Mouse (Mus musculus) MEL (cell line): ENCODE measurements around the gene 4931428F04Rik.

Source experiments
- E2F4 ChIP-seq: IDR thresholded peaks from 2 replicates; pipeline ENCODE4 v1.6.1; 2011; ENCODE audit warnings: low read depth, low read length, improper control_type of control experiment, borderline replicate concordance
- GATA1 ChIP-seq: IDR thresholded peaks from 2 replicates; pipeline ENCODE4 v1.6.1; 2011; ENCODE audit warnings: low read depth, low read length, improper control_type of control experiment
- HCFC1 ChIP-seq: IDR thresholded peaks from 2 replicates; pipeline ENCODE4 v1.6.1; 2012; ENCODE audit warnings: low read depth, mild to moderate bottlenecking, inconsistent platforms, low read length, improper control_type of control experiment, moderate library complexity
- NELFE ChIP-seq: IDR thresholded peaks from 2 replicates; pipeline ENCODE4 v1.6.1; 2011; ENCODE audit warnings: low read depth, low read length, improper control_type of control experiment
- POLR2A ChIP-seq, 2 experiments: IDR thresholded peaks; 2 replicates each; pipeline ENCODE4 v1.6.1; 2011 to 2012; ENCODE audit warnings: low read length in 2 of 2, mild to moderate bottlenecking in 2 of 2, control low read depth in 1 of 2, improper control_type of control experiment in 1 of 2, low read depth in 1 of 2, moderate library complexity in 1 of 2; ENCODE audit not compliant: control insufficient read depth in 1 of 2, insufficient read depth in 1 of 2, poor library complexity in 1 of 2
- ZC3H11A ChIP-seq: IDR thresholded peaks from 2 replicates; pipeline ENCODE4 v1.6.1; 2012; ENCODE audit warnings: low read depth, mild to moderate bottlenecking, inconsistent platforms, low read length, improper control_type of control experiment

- TF ChIP-seq E2F4 (no peak), NELFE (no peak), GATA1 (no peak), POLR2A (IDR thresholded peaks at IDR 0.05; ENCODE audit: control insufficient read depth in 1 of 2, insufficient read depth in 1 of 2, low read depth in 1 of 2, low read length in 2 of 2, poor library complexity in 1 of 2) (no peak), ZC3H11A (no peak), HCFC1 (no peak)
These were observed 56.3 kb downstream of the 4931428F04Rik start for GRCm38 (mm10) chr8:105233126-105233935.
